Mouse (Mus musculus) ovary, postnatal 10 days (tissue): ENCODE measurements at regions not wholly inside any gene's neighbourhood (a gene's known extent, or its start where the extent isn't known, plus 50 kb on each side); places are given as distances from the start of the nearest gene placed in this dataset.

Experiments used
- DNase-seq: peaks from one replicate; pipeline ENCODE4 v3.0.0; 2022; ENCODE audit warnings: low spot score

GRCm38 (mm10) chr15:51725457-51725856, 2159.2 kb upstream of the Gm7489 start:
- no peak for DNase-seq

- DNase-seq, result no peak
Observed at GRCm38 (mm10) chr15:51730106-51730505, 2154.6 kb upstream of the Gm7489 start.

GRCm38 (mm10) chr15:51730805-51731412, 2153.8 kb upstream of the Gm7489 start:
- no peak for DNase-seq

GRCm38 (mm10) chr15:51734194-51734593, 2150.5 kb upstream of the Gm7489 start:
- no peak for DNase-seq
